Comparison of ENCODE assay signal across 10 mouse cellular contexts in the genomic region with DNA sequence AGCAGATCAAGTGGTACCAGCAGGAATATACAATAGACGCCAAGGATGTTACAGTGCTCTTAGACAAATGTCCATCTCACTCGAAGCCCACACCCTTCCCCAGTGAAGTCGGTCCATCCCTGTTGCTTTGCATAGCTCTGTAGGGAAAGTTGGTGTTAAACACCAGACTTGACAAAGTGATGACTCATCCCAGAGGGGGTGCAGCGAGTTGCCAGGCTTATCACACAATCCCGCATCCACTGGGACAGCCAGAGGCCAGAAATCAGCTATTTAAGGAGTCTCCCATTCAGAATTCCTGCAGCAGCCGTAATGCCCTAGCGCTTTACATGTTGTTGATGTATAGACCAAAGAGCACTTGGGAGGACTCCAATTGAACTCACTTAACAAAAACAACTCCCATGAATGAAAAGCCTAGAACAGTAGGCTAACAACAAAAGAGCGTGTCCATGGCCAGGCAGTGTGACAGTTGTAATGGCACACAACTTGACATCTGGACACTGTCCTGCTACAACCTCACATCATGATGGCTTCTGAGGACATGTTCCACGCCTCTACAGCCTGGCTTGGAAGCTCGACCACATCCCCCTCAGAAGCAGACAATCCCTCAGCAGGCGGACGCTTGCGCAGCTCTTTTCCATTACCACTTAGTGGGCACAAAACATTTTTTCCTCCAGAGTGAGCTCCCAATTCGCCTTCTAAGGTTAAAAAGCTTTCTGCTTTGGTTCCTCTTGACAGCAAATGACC. TPM values are rescaled to one million over a fixed set of nuclear protein-coding genes. Genes with fewer than 3 reads are reported as not detected.
DNase-seq lines count a peak whose midpoint lies in the region; ATAC-seq lines count a peak whose summit lies in the region.
"Had no signal": no experiment of that assay in that cellular context is flagged by ENCODE, and none has a peak within 500 bp of the region (broad histone marks: within the 10 kb centered on the region; RNA-seq: fewer than 3 reads in every experiment).

No protein-coding gene starts in this region.

- H3K4me1 ChIP-seq in embryonic facial prominence, embryonic 15.5 days, result peaks cover 20% of the 10 kb centered on the region
- H3K4me1 ChIP-seq in limb, embryonic 12.5 days (replicated peaks), result peaks cover 36% of the 10 kb centered on the region

- no peaks in the 10 kb centered on the region for H3K9me3 ChIP-seq in embryonic facial prominence, embryonic 15.5 days (replicated peaks)
- H3K9me3 ChIP-seq in limb, embryonic 12.5 days, result no peaks in the 10 kb centered on the region

- no peak for ATAC-seq in embryonic facial prominence, embryonic 15.5 days (ENCODE audit: insufficient number of reproducible peaks, low FRiP score, low TSS enrichment, low read depth)
- ATAC-seq in limb, embryonic 12.5 days (ENCODE audit: insufficient number of reproducible peaks, insufficient read depth, low FRiP score, low TSS enrichment, low read depth), result no peak

- intact Hi-C loops in gastrocnemius, postnatal 14 days (cut with DNase I; ENCODE audit: low total_unique reads), result no loop called here

- no peak overlapping the region for H3K27ac ChIP-seq in embryonic facial prominence, embryonic 15.5 days (replicated peaks)
- H3K27ac ChIP-seq in limb, embryonic 12.5 days, result no peak overlapping the region

- no peaks in the 10 kb centered on the region for H3K27me3 ChIP-seq in embryonic facial prominence, embryonic 15.5 days
- no peaks in the 10 kb centered on the region for H3K27me3 ChIP-seq in limb, embryonic 12.5 days
- H3K27me3 ChIP-seq: CH12.LX had no signal

- no peak overlapping the region for H3K9ac ChIP-seq in embryonic facial prominence, embryonic 15.5 days
- H3K9ac ChIP-seq in limb, embryonic 12.5 days (replicated peaks), result no peak overlapping the region

- 0 out of 2 replicates have a peak overlapping the region, but pooled peaks have one; percentile 69 for H3K4me3 ChIP-seq in embryonic facial prominence, embryonic 15.5 days (replicated peaks)
- no peak overlapping the region for H3K4me3 ChIP-seq in limb, embryonic 12.5 days (replicated peaks)

- H3K4me2 ChIP-seq in embryonic facial prominence, embryonic 15.5 days (replicated peaks), result peak overlapping the region; percentile 64; the same call in 1 of the 2 replicates
- peak overlapping the region; percentile 64 for H3K4me2 ChIP-seq in limb, embryonic 12.5 days

- DNase-seq in heart, adult 11 months, result peak; percentile 88
- no peak for DNase-seq in heart, adult 9 months (ENCODE audit: low spot score in 2 of 2)
- DNase-seq in 3T3-L1 (ENCODE audit: low read depth, low spot score), result peak; percentile 74
- no peak for DNase-seq in urinary bladder, postnatal 4 days (ENCODE audit: low spot score in 2 of 2)
- no peak for DNase-seq in gastrocnemius, postnatal 14 days
- no peak for DNase-seq in ovary, postnatal 14 days (ENCODE audit: low spot score)
- DNase-seq: cerebellum, adult 8-10 months had no signal

- H3K36me3 ChIP-seq in embryonic facial prominence, embryonic 15.5 days, result no peaks in the 10 kb centered on the region
- peaks cover 19% of the 10 kb centered on the region for H3K36me3 ChIP-seq in limb, embryonic 12.5 days

- WGBS in embryonic facial prominence, embryonic 15.5 days, result 66% methylated on average over 14 of the region's 14 CpGs
- 81% methylated on average over 14 of the region's 14 CpGs for WGBS in limb, embryonic 12.5 days

RNA-seq across cellular contexts. Expression of gene Myo1b, which starts 2.6 kb away (rescaled TPM):
- 76.2 and 77.9 TPM in 2 replicates for polyA plus RNA-seq in embryonic facial prominence, embryonic 15.5 days (2015; fragmentation: Nextera tagmentation; extraction: Ambion mirVana)
- polyA plus RNA-seq in limb, embryonic 12.5 days (2016; fragmentation: Nextera tagmentation; extraction: Ambion mirVana), result 114 and 142 TPM in 2 replicates
- total RNA-seq in gastrocnemius, postnatal 14 days (2021), result 10 to 100 TPM; 26.0 to 28.2 TPM

Comparison
In these comparisons a context has a peak if more than half of its experiments do, and no peak if none do; other contexts are left out.
1. DNase-seq: peak in heart, adult 11 months (single experiment) and 3T3-L1 (single experiment); none in heart, adult 9 months (0 of 2), urinary bladder, postnatal 4 days (0 of 2), gastrocnemius, postnatal 14 days (single experiment) and ovary, postnatal 14 days (single experiment).